Mouse (Mus musculus): ENCODE results near the gene Tmem91. TPM values are rescaled to one million over a fixed set of nuclear protein-coding genes. Genes with fewer than 3 reads are reported as not detected.

The Tmem91 gene
- polyA plus RNA-seq, 1 experiment from 2014 or later, result 1.1 TPM

DNA sequence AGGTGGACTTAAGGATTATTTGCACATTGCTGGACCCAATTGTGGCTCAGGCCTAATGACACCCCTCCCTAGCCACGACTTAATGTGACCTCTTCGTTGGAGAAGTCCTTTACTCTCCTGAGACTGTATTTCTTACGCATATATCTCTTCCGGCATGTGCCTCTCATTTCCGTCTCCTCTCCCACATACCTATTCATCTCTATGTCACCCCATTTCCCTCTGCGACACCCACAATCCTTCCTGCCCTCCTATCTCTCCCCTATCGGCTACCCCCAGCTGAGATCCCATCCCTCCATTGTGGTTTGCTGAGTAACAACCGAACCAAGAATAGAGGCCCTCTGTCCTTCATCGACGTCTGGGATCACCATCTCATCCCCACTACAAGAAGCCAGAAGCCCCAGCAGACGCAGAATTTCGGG is 14.6 kb upstream of the Tmem91 start:
- no peaks in the 10 kb centered on the region for H3K27me3 ChIP-seq (ENCODE audit: insufficient read depth, low read length)
- H3K9me3 ChIP-seq (replicated peaks; ENCODE audit: low read length), result no peaks in the 10 kb centered on the region
- peak overlapping the region; percentile 77 for H3K4me3 ChIP-seq (replicated peaks; ENCODE audit: low read depth, low read length)
- H3K9ac ChIP-seq (ENCODE audit: low read depth, low read length), result 0 out of 2 replicates have a peak overlapping the region, but pooled peaks have one; percentile 79
- H3K4me2 ChIP-seq (ENCODE audit: low read length), result peak overlapping the region; percentile 92
- peak; percentile 46 for DNase-seq (ENCODE audit: low spot score)
- TF ChIP-seq CTCF (IDR thresholded peaks at IDR 0.05; ENCODE audit: low read depth), result no peak
- H3K4me1 ChIP-seq (replicated peaks; ENCODE audit: insufficient read depth, low read length), result peaks cover 28% of the 10 kb centered on the region; the same call in 1 of the 2 replicates
- H3K36me3 ChIP-seq (ENCODE audit: insufficient read depth, low read length), result no peaks in the 10 kb centered on the region
- no peak for ATAC-seq (replicated peaks; ENCODE audit: low FRiP score, low read depth)
- H3K27ac ChIP-seq, result 0 out of 2 replicates have a peak overlapping the region, but pooled peaks have one; percentile 13
- 8% methylated on average over 12 of the region's 12 CpGs for WGBS

DNA sequence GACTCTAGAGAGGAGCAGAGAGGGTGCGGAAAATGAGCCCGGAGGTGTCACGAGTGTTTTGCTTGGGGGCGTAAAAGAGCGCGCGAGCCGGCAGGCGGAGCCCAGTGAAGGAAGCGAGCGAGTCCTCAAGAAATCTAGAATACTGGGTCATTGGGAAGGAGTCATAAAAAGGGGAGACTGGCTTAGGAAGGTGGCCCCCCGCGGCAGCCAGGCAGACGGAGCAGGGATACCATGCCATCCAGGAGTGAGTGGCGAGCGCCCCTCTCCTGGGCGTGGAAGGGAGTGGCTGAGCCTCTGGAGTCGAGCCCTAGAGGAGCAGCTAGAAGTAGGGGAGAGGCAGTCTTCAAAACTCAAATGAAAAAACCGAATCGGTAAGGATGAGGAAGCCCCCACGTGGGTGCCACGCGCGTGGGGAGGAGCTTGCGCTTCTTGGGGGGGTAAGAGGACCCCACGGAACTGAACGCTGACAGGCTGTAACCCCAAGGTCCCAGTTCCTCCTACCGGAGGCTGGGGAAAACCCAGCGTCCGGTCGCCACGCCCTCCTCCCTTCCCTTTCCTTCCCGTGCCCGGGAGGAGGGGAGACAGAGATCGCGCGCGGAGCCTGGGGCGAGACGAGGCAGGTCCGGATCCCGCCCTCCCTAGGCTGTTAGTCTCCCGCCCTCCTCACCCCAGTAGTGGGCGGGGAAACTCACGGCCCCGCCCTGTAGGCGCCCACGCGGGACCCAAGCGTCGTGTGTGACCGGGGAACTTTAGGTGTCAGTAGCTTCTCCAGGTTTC is 14.0 kb upstream of the Tmem91 start:
- Histone ChIP-seq H3K27me3 (ENCODE audit: insufficient read depth, low read length) (no peaks in the 10 kb centered on the region), H3K9ac (ENCODE audit: low read depth, low read length) (peak overlapping the region; percentile 79), H3K27ac (peak overlapping the region; percentile 75), H3K4me1 (replicated peaks; ENCODE audit: insufficient read depth, low read length) (peaks cover 28% of the 10 kb centered on the region; the same call in 1 of the 2 replicates), H3K36me3 (ENCODE audit: insufficient read depth, low read length) (no peaks in the 10 kb centered on the region), H3K4me2 (ENCODE audit: low read length) (peak overlapping the region; percentile 92), H3K4me3 (replicated peaks; ENCODE audit: low read depth, low read length) (peak overlapping the region; percentile 77), H3K9me3 (replicated peaks; ENCODE audit: low read length) (no peaks in the 10 kb centered on the region)
- peak; percentile 25 for ATAC-seq (replicated peaks; ENCODE audit: low FRiP score, low read depth)
- no peak for TF ChIP-seq CTCF (IDR thresholded peaks at IDR 0.05; ENCODE audit: low read depth)
- WGBS, result under 1% methylated on average over 43 of the region's 52 CpGs
- peak; percentile 86 for DNase-seq (ENCODE audit: low spot score)

DNA sequence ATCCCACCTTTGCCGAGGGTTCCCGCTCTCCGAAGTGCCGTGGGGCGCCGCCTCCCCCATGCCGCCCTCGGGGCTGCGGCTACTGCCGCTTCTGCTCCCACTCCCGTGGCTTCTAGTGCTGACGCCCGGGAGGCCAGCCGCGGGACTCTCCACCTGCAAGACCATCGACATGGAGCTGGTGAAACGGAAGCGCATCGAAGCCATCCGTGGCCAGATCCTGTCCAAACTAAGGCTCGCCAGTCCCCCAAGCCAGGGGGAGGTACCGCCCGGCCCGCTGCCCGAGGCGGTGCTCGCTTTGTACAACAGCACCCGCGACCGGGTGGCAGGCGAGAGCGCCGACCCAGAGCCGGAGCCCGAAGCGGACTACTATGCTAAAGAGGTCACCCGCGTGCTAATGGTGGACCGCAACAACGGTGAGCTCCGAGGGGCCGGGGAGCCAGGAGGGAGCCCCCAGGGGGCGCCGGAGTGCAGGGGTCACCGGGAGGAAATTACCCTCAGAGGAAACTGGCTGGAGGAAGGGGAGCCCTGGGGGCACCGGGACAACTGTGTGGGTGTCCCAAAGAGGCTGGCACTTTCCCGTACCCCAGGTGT is 12.9 kb upstream of the Tmem91 start:
- no peaks in the 10 kb centered on the region for H3K27me3 ChIP-seq (ENCODE audit: insufficient read depth, low read length)
- H3K36me3 ChIP-seq (ENCODE audit: insufficient read depth, low read length), result no peaks in the 10 kb centered on the region
- no peak for DNase-seq (ENCODE audit: low spot score)
- under 1% methylated on average over 47 of the region's 47 CpGs for whole genome bisulfite sequencing
- peak overlapping the region; percentile 79 for H3K9ac ChIP-seq (ENCODE audit: low read depth, low read length)
- H3K4me1 ChIP-seq (replicated peaks; ENCODE audit: insufficient read depth, low read length), result peaks cover 28% of the 10 kb centered on the region; the same call in 1 of the 2 replicates
- peak overlapping the region; percentile 90; the same call in 1 of the 2 replicates for H3K27ac ChIP-seq
- TF ChIP-seq CTCF (IDR thresholded peaks at IDR 0.05; ENCODE audit: low read depth), result peak; percentile 42; the same call in 1 of the 2 replicates
- H3K4me2 ChIP-seq (ENCODE audit: low read length), result peak overlapping the region; percentile 92
- H3K4me3 ChIP-seq (replicated peaks; ENCODE audit: low read depth, low read length), result peak overlapping the region; percentile 77
- H3K9me3 ChIP-seq (replicated peaks; ENCODE audit: low read length), result no peaks in the 10 kb centered on the region
- ATAC-seq (replicated peaks; ENCODE audit: low FRiP score, low read depth), result no peak

DNA sequence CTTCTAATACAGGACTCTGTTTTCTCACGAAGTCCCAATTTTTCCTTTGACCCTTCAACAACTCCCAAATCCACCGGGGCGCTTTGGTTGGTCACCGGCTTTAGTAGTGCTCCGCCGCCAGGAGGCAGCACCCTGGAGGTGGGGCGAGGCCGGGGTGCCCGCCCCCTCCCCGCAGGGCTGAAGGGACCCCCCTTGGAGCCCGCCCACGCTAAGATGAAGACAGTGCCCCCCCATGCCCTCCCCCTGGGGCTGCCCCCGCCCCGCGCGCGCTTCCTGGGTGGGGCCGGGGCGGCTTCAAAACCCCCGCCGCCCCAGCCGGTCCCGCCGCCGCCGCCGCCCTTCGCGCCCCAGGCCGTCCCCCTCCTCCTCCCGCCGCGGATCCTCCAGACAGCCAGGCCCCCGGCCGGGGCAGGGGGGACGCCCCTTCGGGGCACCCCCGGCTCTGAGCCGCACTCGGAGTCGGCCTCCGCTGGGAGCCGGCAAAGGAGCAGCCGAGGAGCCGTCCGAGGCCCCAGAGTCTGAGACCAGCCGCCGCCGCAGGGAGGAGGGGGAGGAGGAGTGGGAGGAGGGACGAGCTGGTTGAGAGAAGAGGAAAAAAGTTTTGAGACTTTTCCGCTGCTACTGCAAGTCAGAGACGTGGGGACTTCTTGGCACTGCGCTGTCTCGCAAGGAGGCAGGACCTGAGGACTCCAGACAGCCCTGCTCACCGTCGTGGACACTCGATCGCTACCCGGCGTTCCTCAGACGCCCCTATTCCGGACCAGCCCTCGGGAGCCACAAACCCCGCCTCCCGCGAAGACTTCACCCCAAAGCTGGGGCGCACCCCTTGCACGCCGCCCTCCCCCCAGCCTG is 11.9 kb upstream of the Tmem91 start, which contains the start of gene Tgfb1:
TSS of gene Tgfb1 (plus strand) at position 323 of the 852 bp plus-strand sequence.
- Histone ChIP-seq H3K9ac (ENCODE audit: low read depth, low read length) (peak within 1 kb of the TSS; percentile 79), H3K4me2 (ENCODE audit: low read length) (peak within 1 kb of the TSS; percentile 92), H3K9me3 (replicated peaks; ENCODE audit: low read length) (no peaks in the 10 kb centered on the region), H3K4me1 (replicated peaks; ENCODE audit: insufficient read depth, low read length) (peaks cover 28% of the 10 kb centered on the region; the same call in 1 of the 2 replicates), H3K27me3 (ENCODE audit: insufficient read depth, low read length) (no peaks in the 10 kb centered on the region), H3K27ac (peak within 1 kb of the TSS; percentile 90), H3K4me3 (replicated peaks; ENCODE audit: low read depth, low read length) (peak within 1 kb of the TSS; percentile 77), H3K36me3 (ENCODE audit: insufficient read depth, low read length) (no peaks in the 10 kb centered on the region)
- DNase-seq (ENCODE audit: low spot score) (peak; percentile 83), ATAC-seq (replicated peaks; ENCODE audit: low FRiP score, low read depth) (peak; percentile 40)
- 2% methylated on average over 65 of the region's 69 CpGs for WGBS
- peak; percentile 67 for TF ChIP-seq CTCF (IDR thresholded peaks at IDR 0.05; ENCODE audit: low read depth)

DNA sequence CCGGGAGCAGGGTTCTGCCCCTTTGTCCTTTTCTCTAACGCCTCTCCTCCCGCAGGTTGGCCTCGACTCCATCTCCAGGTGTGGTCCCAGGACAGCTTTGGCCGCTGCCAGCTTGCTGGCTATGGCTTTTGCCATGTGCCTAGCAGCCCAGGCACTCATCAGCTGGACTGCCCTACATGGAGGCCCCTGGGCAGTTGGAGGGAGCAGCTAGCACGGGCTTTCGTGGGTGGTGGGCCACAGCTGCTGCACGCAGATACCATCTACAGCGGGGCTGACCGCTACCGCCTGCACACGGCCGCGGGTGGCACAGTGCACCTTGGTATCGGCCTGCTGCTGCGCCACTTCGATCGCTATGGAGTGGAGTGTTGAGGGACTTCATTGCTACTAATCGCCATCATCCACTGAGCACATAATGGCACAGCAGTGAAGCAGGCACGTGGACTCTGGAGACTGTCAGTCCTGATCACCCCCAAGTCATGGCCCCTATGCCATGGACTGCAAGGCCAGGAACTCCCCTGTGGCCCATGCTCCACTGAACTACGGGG is 11.0 kb upstream of the Tmem91 start:
- Histone ChIP-seq H3K27me3 (ENCODE audit: insufficient read depth, low read length) (no peaks in the 10 kb centered on the region), H3K36me3 (ENCODE audit: insufficient read depth, low read length) (no peaks in the 10 kb centered on the region), H3K4me2 (ENCODE audit: low read length) (peak overlapping the region; percentile 92), H3K4me1 (replicated peaks; ENCODE audit: insufficient read depth, low read length) (peaks cover 32% of the 10 kb centered on the region; the same call in 1 of the 2 replicates), H3K4me3 (replicated peaks; ENCODE audit: low read depth, low read length) (peak overlapping the region; percentile 77), H3K9ac (ENCODE audit: low read depth, low read length) (no peak overlapping the region), H3K9me3 (replicated peaks; ENCODE audit: low read length) (no peaks in the 10 kb centered on the region), H3K27ac (no peak overlapping the region)
- WGBS, result 73% methylated on average over 21 of the region's 21 CpGs
- TF ChIP-seq CTCF (IDR thresholded peaks at IDR 0.05; ENCODE audit: low read depth), result no peak
- DNase-seq (ENCODE audit: low spot score) (no peak), ATAC-seq (replicated peaks; ENCODE audit: low FRiP score, low read depth) (no peak)
